ENCODE assay signal across 8 mouse cellular contexts in genomic region chr10:42763246-42763645, GRCm38 (mm10). TPM values are rescaled to one million over a fixed set of nuclear protein-coding genes. Genes with fewer than 3 reads are reported as not detected.
DNase-seq lines count a peak whose midpoint lies in the region; ATAC-seq and TF ChIP-seq lines count a peak whose summit lies in the region.

No protein-coding gene starts in this region.

- DNase-seq in heart, embryonic 10.5 days (ENCODE audit: low spot score), result no peak
- DNase-seq in heart, postnatal 14 days, result no peak
- no peak for DNase-seq in right cerebral cortex, adult 2 months (ENCODE audit: low spot score in 2 of 2)
- no peak for DNase-seq in cerebellum, postnatal 25 days
- DNase-seq in right cerebral cortex, adult 18-20 months, result no peak

- H3K4me1 ChIP-seq in heart, embryonic 10.5 days, result peaks cover 15% of the 10 kb centered on the region
- no peaks in the 10 kb centered on the region for H3K4me1 ChIP-seq in ES-Bruce4 (ENCODE audit: control insufficient read depth, insufficient read depth, low read length)
- H3K4me1 ChIP-seq in hindbrain, embryonic 12.5 days, result peaks cover 23% of the 10 kb centered on the region

- WGBS in heart, embryonic 10.5 days, result 57% methylated on average over 4 of the region's 4 CpGs
- WGBS in hindbrain, embryonic 12.5 days, result 50% methylated on average over 4 of the region's 4 CpGs
- WGBS in macrophage (ENCODE audit: missing documents), result 90% methylated on average over 3 of the region's 4 CpGs

- peaks cover 64% of the 10 kb centered on the region for H3K79me2 ChIP-seq in macrophage (ENCODE audit: inconsistent target)

- H3K4me3 ChIP-seq in heart, embryonic 10.5 days, result peak overlapping the region; percentile 98
- H3K4me3 ChIP-seq in ES-Bruce4 (ENCODE audit: low read depth, low read length) (no peak overlapping the region), macrophage (ENCODE audit: inconsistent target) (peak overlapping the region; percentile 91; the same call in 1 of the 2 replicates)
- H3K4me3 ChIP-seq in hindbrain, embryonic 12.5 days, result peak overlapping the region; percentile 98

- no peaks in the 10 kb centered on the region for H3K27me3 ChIP-seq in heart, embryonic 10.5 days (ENCODE audit: insufficient read depth, poor library complexity, severe bottlenecking)
- no peaks in the 10 kb centered on the region for H3K27me3 ChIP-seq in ES-Bruce4 (ENCODE audit: control insufficient read depth, insufficient read depth, low read length, poor library complexity, severe bottlenecking)
- no peaks in the 10 kb centered on the region for H3K27me3 ChIP-seq in hindbrain, embryonic 12.5 days

- TF ChIP-seq EP300 in ES-Bruce4 (IDR thresholded peaks at IDR 0.05; ENCODE audit: insufficient read depth, low read depth, low read length), result no peak

- no peak for ATAC-seq in hindbrain, embryonic 12.5 days (ENCODE audit: low FRiP score)

- no peaks in the 10 kb centered on the region for H3K9me3 ChIP-seq in heart, embryonic 10.5 days
- no peaks in the 10 kb centered on the region for H3K9me3 ChIP-seq in ES-Bruce4 (replicated peaks; ENCODE audit: control insufficient read depth, insufficient read depth, low read length, poor library complexity, severe bottlenecking)
- H3K9me3 ChIP-seq in hindbrain, embryonic 12.5 days (replicated peaks), result no peaks in the 10 kb centered on the region

- H3K36me3 ChIP-seq in heart, embryonic 10.5 days, result 0 out of 2 replicates have a peak, but pooled peaks cover 2% of the 10 kb centered on the region
- H3K36me3 ChIP-seq in ES-Bruce4 (ENCODE audit: control insufficient read depth, insufficient read depth, low read length, poor library complexity, severe bottlenecking) (no peaks in the 10 kb centered on the region), macrophage (ENCODE audit: inconsistent target) (no peaks in the 10 kb centered on the region)
- H3K36me3 ChIP-seq in hindbrain, embryonic 12.5 days, result no peaks in the 10 kb centered on the region

- peak overlapping the region; percentile 83 for H3K4me2 ChIP-seq in hindbrain, embryonic 12.5 days (replicated peaks)

- no peak for TF ChIP-seq CTCF in ES-Bruce4 (IDR thresholded peaks at IDR 0.05; ENCODE audit: low read depth, low read length)

- H3K27ac ChIP-seq in heart, embryonic 10.5 days, result no peak overlapping the region
- no peak overlapping the region for H3K27ac ChIP-seq in ES-Bruce4 (ENCODE audit: insufficient read depth, low read length)
- H3K27ac ChIP-seq in hindbrain, embryonic 12.5 days, result no peak overlapping the region
- no peak overlapping the region for H3K27ac ChIP-seq in macrophage

- no peak for TF ChIP-seq POLR2A in ES-Bruce4 (IDR thresholded peaks at IDR 0.05; ENCODE audit: insufficient read depth, low read length)

- H3K9ac ChIP-seq in ES-Bruce4 (ENCODE audit: low read depth, poor library complexity, severe bottlenecking), result 0 out of 2 replicates have a peak overlapping the region, but pooled peaks have one; percentile 88
- H3K9ac ChIP-seq in hindbrain, embryonic 12.5 days, result peak overlapping the region; percentile 33; the same call in 1 of the 2 replicates

- intact Hi-C loops in heart, postnatal 14 days (cut with DNase I), result no loop called here

RNA-seq across cellular contexts. Expression of gene Sec63, which starts 1.9 kb away (rescaled TPM):
- 18.6 and 28.4 TPM in 2 replicates for polyA plus RNA-seq in heart, embryonic 10.5 days (2016; fragmentation: Nextera tagmentation; extraction: Ambion mirVana)
- total RNA-seq in heart, postnatal 14 days (2021), result 10 to 100 TPM; 24.4 to 27.5 TPM
- polyA plus RNA-seq in ES-Bruce4 (2011; ENCODE audit: insufficient read depth, insufficient read length, low read depth, missing spikeins), result 35.1 and 36.0 TPM in 2 replicates
- polyA plus RNA-seq in hindbrain, embryonic 12.5 days (2016; fragmentation: Nextera tagmentation; extraction: Ambion mirVana), result 31.5 and 35.5 TPM in 2 replicates
- 100 to 1,000 TPM in 3 of 26 experiments, 10 to 100 TPM in 23; 37.5 to 115 (median 55.9) TPM for total RNA-seq in macrophage (2018; cell fraction: chromatin; rRNA removed)
- 10 to 100 TPM; 19.4 to 60.0 (median 36.0) TPM for total RNA-seq in macrophage (2018; cell fraction: cytosol; rRNA removed)
- total RNA-seq in macrophage (2018; cell fraction: nucleus; rRNA removed), result 10 to 100 TPM; 33.3 to 92.8 (median 51.0) TPM
- polyA plus RNA-seq in macrophage (2018), result 33.2 to 118 TPM (median 35.9 TPM) in 3 replicates
